ENCODE assay signal across 9 mouse cellular contexts in the genomic region with DNA sequence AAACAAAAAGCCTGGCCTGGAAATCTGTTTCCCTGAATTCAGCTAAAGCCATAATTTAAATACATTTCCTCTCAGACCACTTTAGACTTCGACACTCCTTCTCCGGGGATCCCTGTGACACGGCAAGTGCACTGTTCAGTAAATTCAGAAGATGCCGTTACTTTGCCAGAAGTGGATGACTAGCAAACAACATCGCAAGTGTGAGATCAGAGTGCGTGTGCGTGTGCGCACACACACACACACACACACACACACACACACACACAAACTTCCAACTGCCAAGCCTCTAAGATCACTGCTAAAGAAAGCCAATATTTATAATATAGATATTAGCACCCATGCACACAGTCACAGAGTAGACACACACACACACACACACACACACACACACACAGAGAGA. TPM values are rescaled to one million over a fixed set of nuclear protein-coding genes. Genes with fewer than 3 reads are reported as not detected.
DNase-seq lines count a peak whose midpoint lies in the region; ATAC-seq and TF ChIP-seq lines count a peak whose summit lies in the region.
"Had no signal": no experiment of that assay in that cellular context is flagged by ENCODE, and none has a peak within 500 bp of the region (broad histone marks: within the 10 kb centered on the region; RNA-seq: fewer than 3 reads in every experiment).

No protein-coding gene starts in this region.

- 71% methylated on average over 8 of the region's 8 CpGs for WGBS in limb, embryonic 12.5 days
- WGBS in limb, embryonic 10.5 days: 86% methylated on average over 8 of the region's 8 CpGs
- WGBS in forebrain, postnatal 0 days: 32% methylated on average over 8 of the region's 8 CpGs
- WGBS in midbrain, embryonic 16.5 days: 67% methylated on average over 8 of the region's 8 CpGs

- H3K4me2 ChIP-seq in limb, embryonic 12.5 days: peak overlapping the region; percentile 39
- H3K4me2 ChIP-seq in forebrain, postnatal 0 days (ENCODE audit: low read depth): peak overlapping the region; percentile 57
- H3K4me2 ChIP-seq in midbrain, embryonic 16.5 days (ENCODE audit: low read length): peak overlapping the region; percentile 59

- 0 out of 2 replicates have a peak, but pooled peaks cover 3% of the 10 kb centered on the region for H3K27me3 ChIP-seq in limb, embryonic 12.5 days
- peaks cover 22% of the 10 kb centered on the region for H3K27me3 ChIP-seq in limb, embryonic 10.5 days (ENCODE audit: low read depth, poor library complexity, severe bottlenecking)
- no peaks in the 10 kb centered on the region for H3K27me3 ChIP-seq in forebrain, postnatal 0 days (ENCODE audit: insufficient read depth, low read length)
- H3K27me3 ChIP-seq in midbrain, embryonic 16.5 days (ENCODE audit: control insufficient read depth, insufficient read depth, low read depth, low read length): peaks cover 3% of the 10 kb centered on the region

- no peak overlapping the region for H3K4me3 ChIP-seq in limb, embryonic 12.5 days (replicated peaks)
- H3K4me3 ChIP-seq in limb, embryonic 10.5 days: no peak overlapping the region
- peak overlapping the region; percentile 35 for H3K4me3 ChIP-seq in forebrain, postnatal 0 days (ENCODE audit: low read depth, low read length)
- peak overlapping the region; percentile 32 for H3K4me3 ChIP-seq in midbrain, embryonic 16.5 days (ENCODE audit: low read depth, low read length)

- ATAC-seq in limb, embryonic 12.5 days (ENCODE audit: insufficient number of reproducible peaks, insufficient read depth, low FRiP score, low TSS enrichment, low read depth): no peak
- no peak for ATAC-seq in forebrain, postnatal 0 days
- no peak for ATAC-seq in midbrain, embryonic 16.5 days

- no peaks in the 10 kb centered on the region for H3K36me3 ChIP-seq in limb, embryonic 12.5 days
- H3K36me3 ChIP-seq in limb, embryonic 10.5 days: no peaks in the 10 kb centered on the region
- H3K36me3 ChIP-seq in forebrain, postnatal 0 days (ENCODE audit: insufficient read depth): no peaks in the 10 kb centered on the region
- no peaks in the 10 kb centered on the region for H3K36me3 ChIP-seq in midbrain, embryonic 16.5 days (ENCODE audit: control insufficient read depth, insufficient read depth, low read length)

- H3K4me1 ChIP-seq in limb, embryonic 12.5 days (replicated peaks): peaks cover 23% of the 10 kb centered on the region
- H3K4me1 ChIP-seq in limb, embryonic 10.5 days: peaks cover 13% of the 10 kb centered on the region
- peaks cover 18% of the 10 kb centered on the region for H3K4me1 ChIP-seq in forebrain, postnatal 0 days (ENCODE audit: insufficient read depth)
- H3K4me1 ChIP-seq in midbrain, embryonic 16.5 days (ENCODE audit: control insufficient read depth, insufficient read depth, low read length): peaks cover 15% of the 10 kb centered on the region

- no peak for DNase-seq in limb, embryonic 10.5 days (ENCODE audit: low spot score)
- DNase-seq in brain, adult 2 months (ENCODE audit: low read depth, low spot score): peak; percentile 30
- DNase-seq in forebrain, postnatal 0 days: peak; percentile 40
- DNase-seq in urinary bladder, postnatal 14 days (ENCODE audit: low spot score): no peak
- DNase-seq in left cerebral cortex, postnatal 4 days: no peak
- no peak for DNase-seq in right cerebral cortex, postnatal 4 days

- no peaks in the 10 kb centered on the region for H3K9me3 ChIP-seq in limb, embryonic 12.5 days
- no peaks in the 10 kb centered on the region for H3K9me3 ChIP-seq in limb, embryonic 10.5 days (replicated peaks)
- H3K9me3 ChIP-seq in forebrain, postnatal 0 days (ENCODE audit: low read length): no peaks in the 10 kb centered on the region
- no peaks in the 10 kb centered on the region for H3K9me3 ChIP-seq in midbrain, embryonic 16.5 days (replicated peaks; ENCODE audit: control insufficient read depth, low read length, poor library complexity, severe bottlenecking)

- no peak for TF ChIP-seq CTCF in forebrain, postnatal 0 days (IDR thresholded peaks at IDR 0.05; ENCODE audit: low read depth)

- intact Hi-C loops in left cerebral cortex, postnatal 4 days (cut with DNase I): no loop called here

- H3K27ac ChIP-seq in limb, embryonic 12.5 days: peak overlapping the region; percentile 79; the same call in 1 of the 2 replicates
- H3K27ac ChIP-seq in limb, embryonic 10.5 days: no peak overlapping the region
- no peak overlapping the region for H3K27ac ChIP-seq in forebrain, postnatal 0 days (ENCODE audit: low read depth, low read length)
- no peak overlapping the region for H3K27ac ChIP-seq in midbrain, embryonic 16.5 days (ENCODE audit: low read length)

- H3K9ac ChIP-seq in limb, embryonic 12.5 days (replicated peaks): no peak overlapping the region
- H3K9ac ChIP-seq in forebrain, postnatal 0 days: 0 out of 2 replicates have a peak overlapping the region, but pooled peaks have one; percentile 28
- no peak overlapping the region; the same call in 1 of the 2 replicates for H3K9ac ChIP-seq in midbrain, embryonic 16.5 days (ENCODE audit: low read depth, low read length)

RNA-seq across cellular contexts. Expression of gene Samd13, which starts 3.7 kb away (rescaled TPM):
- 1.4 and 1.8 TPM in 2 replicates for polyA plus RNA-seq in limb, embryonic 12.5 days (2016; fragmentation: Nextera tagmentation; extraction: Ambion mirVana)
- polyA plus RNA-seq in limb, embryonic 10.5 days (2016; fragmentation: Nextera tagmentation; extraction: Ambion mirVana): 0.83 and 1.2 TPM in 2 replicates
- total RNA-seq in forebrain, postnatal 0 days (2014; rRNA removed): 0.33 TPM in 1 of 2 replicates, not detected in the other
- 0.14 and 0.57 TPM in 2 replicates for polyA plus RNA-seq in forebrain, postnatal 0 days (2015; fragmentation: Nextera tagmentation; extraction: Ambion mirVana)
- 0.41 and 0.59 TPM in 2 replicates for polyA plus RNA-seq in midbrain, embryonic 16.5 days (2015; fragmentation: Nextera tagmentation; extraction: Ambion mirVana)
- under 1 TPM in 1 of 2 experiments, not detected in 1; 0.48 TPM for total RNA-seq in left cerebral cortex, postnatal 4 days (2021)
- total RNA-seq: layer of hippocampus, postnatal 25 days had no signal

RNA-seq across cellular contexts. Expression of gene 4930503B20Rik, which starts 30.6 kb away (rescaled TPM):
- polyA plus RNA-seq in limb, embryonic 12.5 days (2016; fragmentation: Nextera tagmentation; extraction: Ambion mirVana): not detected in 2 replicates
- polyA plus RNA-seq in limb, embryonic 10.5 days (2016; fragmentation: Nextera tagmentation; extraction: Ambion mirVana): not detected in 2 replicates
- total RNA-seq in forebrain, postnatal 0 days (2014; rRNA removed): not detected in 2 replicates
- 0.12 TPM in 1 of 2 replicates, not detected in the other for polyA plus RNA-seq in forebrain, postnatal 0 days (2015; fragmentation: Nextera tagmentation; extraction: Ambion mirVana)
- 0.09 TPM in 1 of 2 replicates, not detected in the other for polyA plus RNA-seq in midbrain, embryonic 16.5 days (2015; fragmentation: Nextera tagmentation; extraction: Ambion mirVana)
- total RNA-seq in left cerebral cortex, postnatal 4 days (2021): under 1 TPM in 1 of 2 experiments, not detected in 1; 0.20 TPM
- total RNA-seq: layer of hippocampus, postnatal 25 days had no signal

Comparison
In these comparisons a context has a peak if more than half of its experiments do, and no peak if none do; other contexts are left out.
1. H3K4me3 ChIP-seq: peak in forebrain, postnatal 0 days (single experiment) and midbrain, embryonic 16.5 days (single experiment); none in limb, embryonic 12.5 days (single experiment) and limb, embryonic 10.5 days (single experiment).
2. DNase-seq: peak in brain, adult 2 months (single experiment) and forebrain, postnatal 0 days (single experiment); none in limb, embryonic 10.5 days (single experiment), urinary bladder, postnatal 14 days (single experiment), left cerebral cortex, postnatal 4 days (single experiment) and right cerebral cortex, postnatal 4 days (single experiment).
3. Peak in every context shown above with its lines, with median percentiles within 50 percentile points of each other: H3K4me2 ChIP-seq.